Mouse (Mus musculus): ENCODE data around the gene Il9r. TPM values are rescaled to one million over a fixed set of nuclear protein-coding genes. Genes with fewer than 3 reads are reported as not detected.
"Not testable (repeated sequence)": the region's sequence is repeated elsewhere in the genome, so short reads cannot be mapped to it uniquely, and the experiment has no call there.

Gene Il9r
- total RNA-seq, 2 experiments from 2014 or later = not detected

DNA sequence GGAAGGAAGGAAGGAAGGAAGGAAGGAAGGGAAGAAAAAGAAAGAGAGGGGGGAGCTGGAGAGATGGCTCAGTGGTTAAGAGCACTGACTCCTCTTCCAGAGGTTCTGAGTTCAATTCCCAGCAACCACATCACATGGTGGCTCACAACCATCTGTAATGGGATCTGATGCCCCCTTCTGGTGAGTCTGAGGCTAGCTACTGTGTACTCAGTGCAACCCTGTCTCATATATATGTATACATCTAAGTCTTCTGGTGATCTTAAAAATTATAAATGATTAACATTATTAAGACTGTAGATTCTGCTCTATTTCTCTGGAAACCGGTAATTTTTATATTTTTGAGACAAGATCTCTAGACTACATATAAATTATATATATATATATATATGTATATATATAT is 913 bp upstream of the Il9r start:
- DNase-seq (ENCODE audit: low spot score in 2 of 2) = not testable (repeated sequence)

DNA sequence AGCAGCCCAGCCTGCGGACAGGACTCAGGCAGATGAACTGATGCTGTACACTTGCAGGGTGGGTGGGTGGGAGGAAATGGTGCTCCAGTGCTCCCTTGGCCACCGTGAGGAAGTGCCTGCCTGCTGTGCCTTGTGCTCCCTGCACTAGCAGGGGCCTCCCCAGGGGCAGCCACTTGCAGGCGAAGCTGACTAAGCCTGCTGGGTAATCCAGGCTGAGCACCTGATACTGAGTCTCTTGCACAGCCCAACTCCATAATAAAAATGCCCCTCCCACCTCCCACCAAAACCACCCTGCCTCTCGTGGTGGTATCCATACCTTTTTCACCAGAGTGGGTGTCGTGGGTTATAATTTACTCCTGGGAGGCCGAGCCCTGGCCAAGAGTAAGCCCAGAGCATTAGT is 849 bp downstream of the Il9r start:
- DNase-seq (ENCODE audit: low spot score in 2 of 2) = no peak

DNA sequence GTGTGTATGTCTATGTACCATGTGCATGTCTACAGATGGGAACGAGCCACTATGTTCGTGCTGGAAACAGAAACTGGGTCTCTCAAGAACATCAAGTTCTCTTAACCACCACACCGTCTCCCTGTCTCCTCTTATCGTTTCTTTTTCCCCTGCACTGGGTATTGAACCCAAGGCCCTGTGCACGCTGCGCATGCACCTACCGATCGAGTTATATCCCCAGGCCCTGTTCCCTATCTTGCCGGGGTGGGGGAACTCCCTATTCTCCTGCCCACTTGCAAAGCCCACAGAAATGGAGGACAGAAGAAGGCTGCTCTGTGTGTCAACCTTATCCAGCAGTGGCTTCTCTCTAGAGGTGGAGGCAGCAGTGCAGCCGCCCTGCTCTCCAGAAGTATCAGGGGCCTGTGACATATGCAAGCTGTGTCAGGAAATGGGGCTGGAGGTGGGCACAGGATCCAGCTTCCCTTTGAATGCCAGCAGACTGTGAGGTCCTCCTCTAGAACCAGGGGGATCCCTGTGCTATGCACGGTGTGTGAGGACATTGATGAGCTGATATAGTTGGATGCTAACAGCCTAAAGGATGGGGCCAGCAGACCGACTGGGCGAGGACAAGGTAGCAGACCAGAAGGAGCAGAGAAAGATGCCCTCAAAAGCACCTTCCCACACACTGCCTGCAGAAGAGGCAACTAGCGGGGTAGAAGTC is 1.7 kb downstream of the Il9r start:
- no peak for DNase-seq (ENCODE audit: low spot score in 2 of 2)

DNA sequence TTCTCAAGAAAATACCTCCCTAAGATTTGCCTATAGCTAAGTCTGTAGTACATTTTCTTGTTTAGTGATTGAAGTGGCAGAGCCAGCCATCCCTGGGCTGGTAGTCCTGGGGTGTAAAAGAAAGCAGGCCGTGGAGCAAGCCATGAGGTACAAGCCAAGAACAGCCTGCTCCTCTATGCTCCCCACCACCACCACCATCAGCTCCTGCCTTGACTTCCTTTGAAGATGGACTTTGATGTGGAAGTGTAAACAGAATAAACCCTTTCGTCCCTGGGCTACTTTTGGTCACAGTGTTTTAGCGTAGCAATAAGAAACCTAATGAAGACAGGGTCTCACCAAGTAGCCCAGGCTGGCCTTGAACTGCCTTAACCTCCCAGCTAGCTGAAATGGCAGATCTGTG is 2.3 kb downstream of the Il9r start:
- no peak for DNase-seq (ENCODE audit: low spot score in 2 of 2)

DNA sequence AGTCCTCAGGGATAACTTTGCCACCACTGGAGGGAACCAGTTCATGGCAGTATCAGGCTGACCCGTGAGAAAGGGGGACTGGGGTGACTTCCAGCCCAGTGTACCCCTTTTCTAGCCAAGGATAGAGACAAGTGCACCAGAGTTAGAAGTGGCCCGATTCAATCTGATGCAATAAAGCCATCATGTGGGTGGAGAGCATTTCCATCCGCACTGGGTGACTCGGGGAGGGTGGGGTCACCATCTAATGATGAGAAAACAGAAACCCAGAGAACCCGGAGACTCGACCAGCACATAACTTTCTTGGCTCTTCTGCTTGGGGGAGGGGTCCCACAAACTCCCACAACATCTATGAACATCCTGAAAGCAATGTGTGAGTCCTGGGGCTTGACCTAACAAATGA is 3.4 kb downstream of the Il9r start:
- no peak for DNase-seq (ENCODE audit: low spot score in 2 of 2)

DNA sequence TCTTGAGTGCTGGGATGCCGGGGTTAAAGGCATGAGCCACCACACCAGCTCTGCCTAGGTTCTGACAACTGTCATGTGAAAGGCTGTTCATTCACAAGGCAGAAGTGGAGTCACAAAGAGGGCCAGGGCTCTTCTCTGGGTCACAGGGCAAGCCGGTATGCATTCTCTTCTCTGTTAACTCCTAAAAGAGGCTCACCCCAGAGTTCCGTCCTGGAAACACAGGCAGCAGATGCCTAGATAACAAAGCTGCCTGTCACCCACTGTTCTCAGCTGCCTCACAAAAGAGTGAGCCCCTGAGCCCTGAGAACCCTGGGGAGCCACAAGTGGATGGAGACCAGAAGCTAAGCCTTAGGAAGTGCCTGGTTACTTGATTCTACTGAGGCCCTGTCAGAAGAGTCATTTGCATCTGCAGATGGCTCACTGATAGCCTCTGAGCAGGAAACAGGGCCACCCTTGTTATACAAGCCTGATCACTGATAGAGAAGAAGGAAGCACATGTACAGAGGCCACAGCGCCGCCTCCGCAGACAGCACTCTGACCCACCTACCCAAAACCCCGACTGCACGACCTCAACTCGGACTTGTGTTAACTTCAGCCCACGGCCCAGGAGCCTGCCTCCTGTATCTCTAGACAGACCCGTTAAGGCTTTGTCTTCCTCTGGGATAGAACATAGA is 4.1 kb downstream of the Il9r start:
- DNase-seq (ENCODE audit: low spot score in 2 of 2) = no peak

DNA sequence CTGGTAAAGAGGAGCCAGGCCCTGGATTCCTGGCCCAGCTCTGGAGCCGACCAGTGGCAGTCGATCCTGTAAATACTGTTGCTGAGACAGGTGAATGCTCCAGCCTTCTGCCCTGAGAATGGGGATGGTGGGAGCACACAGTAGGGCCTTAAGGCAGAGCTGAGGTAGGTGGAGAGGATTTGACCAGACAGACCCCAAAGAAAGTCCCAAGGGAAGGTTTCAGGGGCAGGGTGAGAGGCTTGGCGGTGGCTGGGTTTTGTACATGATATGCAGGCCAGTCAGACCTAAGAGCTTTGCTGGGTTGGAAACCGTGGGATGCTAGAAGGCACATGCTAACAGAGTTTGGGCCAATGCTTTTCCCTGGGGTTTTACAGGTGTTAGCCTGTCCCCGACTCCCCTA is 5.5 kb downstream of the Il9r start:
- no peak for DNase-seq (ENCODE audit: low spot score in 2 of 2)

DNA sequence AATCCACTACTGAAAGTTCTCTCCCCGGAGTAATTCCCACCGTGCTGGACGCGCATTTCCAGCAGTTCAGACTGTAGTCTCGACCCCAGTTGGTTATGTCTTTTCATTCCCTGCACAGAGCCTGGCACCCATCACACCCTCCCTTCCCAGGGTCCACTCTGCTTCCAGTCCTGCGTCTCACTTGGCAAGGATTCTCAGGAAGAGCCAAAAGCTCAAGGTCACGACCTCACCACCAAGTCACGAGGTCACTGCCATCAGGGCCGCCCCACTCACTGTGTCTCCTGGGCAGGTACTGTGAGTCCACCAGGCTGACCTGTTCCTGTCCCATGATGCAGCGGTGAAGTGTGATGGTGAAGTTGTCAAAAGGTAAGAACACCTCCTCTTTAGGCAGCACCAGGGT is 6.0 kb downstream of the Il9r start:
- no peak for DNase-seq (ENCODE audit: low spot score in 2 of 2)

DNA sequence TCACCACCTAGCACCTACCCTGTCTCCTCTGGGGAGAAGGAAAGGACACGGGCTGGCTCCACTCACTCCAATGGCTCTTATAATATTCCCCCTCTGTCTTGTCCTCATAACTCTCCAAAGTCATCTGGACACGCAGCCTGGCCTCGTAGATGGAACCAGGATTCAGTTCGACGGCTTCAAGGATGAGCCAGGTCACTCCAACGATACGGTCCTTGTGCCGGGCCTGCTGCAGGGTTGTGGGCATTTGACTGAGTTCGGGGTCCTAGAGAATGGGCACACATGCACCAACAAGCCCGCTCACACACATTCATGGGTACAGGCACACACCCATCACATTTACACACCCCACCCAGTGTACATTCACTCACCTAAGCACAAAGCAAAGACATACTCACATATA is 6.9 kb downstream of the Il9r start:
- no peak for DNase-seq (ENCODE audit: low spot score in 2 of 2)

DNA sequence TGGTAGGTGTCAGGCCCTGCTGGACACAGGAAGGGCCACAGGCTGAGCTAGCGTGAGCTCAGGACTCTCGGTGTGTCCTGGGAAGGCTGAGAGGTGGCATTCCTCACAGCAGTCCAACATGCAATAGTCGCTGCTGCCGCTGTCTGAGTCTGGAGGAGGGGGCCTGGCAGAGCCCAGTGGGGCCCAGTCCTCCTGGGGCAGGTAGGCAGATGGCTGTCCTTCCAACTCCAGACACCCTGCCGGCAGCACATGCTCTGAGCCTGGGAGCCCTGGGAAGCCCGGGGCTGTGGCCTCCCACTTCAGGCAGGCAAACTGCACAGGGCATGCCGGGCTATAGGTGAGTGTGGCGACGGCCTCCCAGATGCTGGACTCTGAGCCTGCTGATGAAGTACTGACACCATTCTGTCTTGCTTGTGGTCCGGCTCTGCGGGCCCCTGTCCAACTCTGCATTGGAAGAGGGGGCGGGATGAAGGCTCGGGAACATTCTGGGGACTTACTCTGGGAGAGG is 9.4 kb downstream of the Il9r start:
- no peak for DNase-seq (ENCODE audit: low spot score in 2 of 2)

DNA sequence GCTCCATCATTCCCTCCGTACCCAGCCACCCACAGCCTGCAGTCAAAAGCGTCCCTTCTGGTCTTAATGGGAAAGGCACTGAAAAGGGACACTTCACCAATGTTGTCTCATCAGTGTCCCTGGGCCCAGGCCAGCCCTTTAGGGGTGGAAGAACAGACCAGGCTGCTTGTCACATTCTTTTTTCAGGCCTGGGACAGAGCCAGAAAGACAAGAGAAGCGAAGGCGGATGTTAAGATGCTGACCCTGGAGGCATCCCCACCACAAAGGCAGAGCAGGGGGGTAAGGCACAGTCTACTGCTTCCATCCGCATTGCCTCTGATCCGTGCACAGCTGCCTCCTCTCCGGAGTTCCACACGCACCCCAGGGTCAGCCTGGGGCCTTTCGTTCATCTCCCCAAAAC is 10.0 kb downstream of the Il9r start:
- no peak for DNase-seq (ENCODE audit: low spot score in 2 of 2)

DNA sequence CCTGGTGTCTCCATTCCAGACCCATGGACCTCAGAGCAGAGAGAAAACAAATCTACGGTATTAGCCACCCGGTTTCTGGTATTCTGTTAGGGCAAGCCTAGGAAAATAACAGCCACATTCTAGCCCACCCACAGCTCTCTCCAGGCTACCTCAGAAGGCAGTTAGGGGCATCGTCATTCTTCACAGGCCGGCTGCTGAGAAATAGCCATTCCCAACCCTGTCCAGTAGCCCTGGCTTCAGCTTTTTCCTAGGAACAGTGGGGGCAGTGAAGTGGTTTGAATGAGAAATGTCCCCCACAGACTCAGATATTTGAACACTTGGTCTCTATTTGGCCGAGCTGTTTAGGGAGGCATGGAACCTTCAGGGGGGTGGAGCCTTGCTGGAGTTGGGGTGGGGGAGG is 10.6 kb downstream of the Il9r start:
- no peak for DNase-seq (ENCODE audit: low spot score in 2 of 2)

DNA sequence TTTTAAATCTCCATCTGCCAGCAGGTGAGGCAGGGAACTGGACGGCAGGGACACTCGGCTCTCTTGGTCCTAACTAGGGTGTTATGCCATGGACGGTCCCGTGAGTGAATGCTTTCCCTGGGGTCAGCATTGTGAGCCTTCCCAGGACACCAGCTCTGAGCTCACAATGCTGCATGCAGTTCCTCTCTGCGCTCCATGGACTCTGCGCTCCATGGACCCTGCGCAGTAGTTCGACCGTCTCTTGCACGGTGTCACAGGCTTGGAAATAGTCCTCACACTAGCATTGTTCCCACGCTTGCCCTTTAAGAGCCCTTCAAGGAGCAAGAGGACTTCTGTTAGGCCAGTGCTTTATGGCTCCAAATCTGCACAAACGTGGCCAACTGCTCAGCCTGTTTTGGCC is 11.2 kb downstream of the Il9r start:
- no peak for DNase-seq (ENCODE audit: low spot score in 2 of 2)

DNA sequence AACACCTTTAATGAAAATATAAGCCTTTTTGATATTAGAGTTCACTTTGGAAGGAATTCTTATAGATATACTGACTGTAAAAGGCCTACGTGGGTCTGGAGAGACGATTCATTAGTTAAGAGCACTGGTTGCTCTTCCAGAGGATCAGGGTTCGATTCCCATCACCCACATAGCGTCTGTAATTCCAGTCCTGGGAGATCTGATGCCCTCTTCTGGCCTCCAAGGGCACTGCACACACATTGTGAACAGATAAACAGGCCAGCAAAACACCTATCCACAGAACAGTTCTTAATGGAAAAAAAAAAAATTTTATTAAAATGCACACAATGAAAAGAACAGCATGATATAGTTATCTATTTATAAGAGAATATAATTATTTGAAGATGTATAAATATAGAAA is 12.8 kb downstream of the Il9r start:
- DNase-seq (ENCODE audit: low spot score in 2 of 2) = no peak

DNA sequence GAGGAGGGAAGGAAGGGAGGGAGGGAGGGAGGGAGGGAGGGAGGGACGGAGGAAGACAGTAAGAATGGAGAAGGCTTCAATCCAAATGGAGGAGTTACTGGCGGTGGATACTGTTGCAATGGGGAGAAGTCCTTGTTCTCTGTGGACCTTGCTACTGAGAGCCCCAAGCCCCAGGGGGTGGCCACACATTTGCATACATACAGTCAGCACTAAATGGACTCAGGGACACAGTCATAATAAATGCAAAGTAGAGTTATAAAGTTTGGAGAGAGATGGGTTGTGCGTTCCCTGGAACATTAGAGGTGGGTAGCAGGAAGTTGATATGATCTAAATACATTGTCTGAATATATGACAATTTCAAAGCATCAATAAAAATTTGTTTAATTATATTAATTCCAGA is 14.0 kb downstream of the Il9r start:
- DNase-seq (ENCODE audit: low spot score in 2 of 2) = no peak

DNA sequence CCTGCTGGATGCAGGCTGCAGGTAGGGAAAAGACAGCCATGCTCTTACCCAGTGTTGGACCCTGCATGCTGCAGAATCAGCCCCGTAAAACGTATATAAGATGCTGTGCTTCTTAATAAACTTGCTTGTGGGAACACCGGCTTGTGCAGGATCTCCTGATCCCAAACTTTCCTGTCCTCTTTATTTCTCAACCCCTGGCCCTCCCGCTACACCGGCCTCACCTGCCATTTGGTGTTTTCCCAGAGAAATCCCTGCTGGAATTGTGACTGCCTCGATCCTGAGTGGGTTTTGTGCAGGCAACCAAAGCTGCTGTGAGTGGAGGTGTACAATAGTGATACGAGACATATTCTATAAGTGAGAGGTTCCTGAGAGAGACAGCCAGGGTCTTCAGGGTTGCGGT is 15.6 kb downstream of the Il9r start:
- no peak for DNase-seq (ENCODE audit: low spot score in 2 of 2)

DNA sequence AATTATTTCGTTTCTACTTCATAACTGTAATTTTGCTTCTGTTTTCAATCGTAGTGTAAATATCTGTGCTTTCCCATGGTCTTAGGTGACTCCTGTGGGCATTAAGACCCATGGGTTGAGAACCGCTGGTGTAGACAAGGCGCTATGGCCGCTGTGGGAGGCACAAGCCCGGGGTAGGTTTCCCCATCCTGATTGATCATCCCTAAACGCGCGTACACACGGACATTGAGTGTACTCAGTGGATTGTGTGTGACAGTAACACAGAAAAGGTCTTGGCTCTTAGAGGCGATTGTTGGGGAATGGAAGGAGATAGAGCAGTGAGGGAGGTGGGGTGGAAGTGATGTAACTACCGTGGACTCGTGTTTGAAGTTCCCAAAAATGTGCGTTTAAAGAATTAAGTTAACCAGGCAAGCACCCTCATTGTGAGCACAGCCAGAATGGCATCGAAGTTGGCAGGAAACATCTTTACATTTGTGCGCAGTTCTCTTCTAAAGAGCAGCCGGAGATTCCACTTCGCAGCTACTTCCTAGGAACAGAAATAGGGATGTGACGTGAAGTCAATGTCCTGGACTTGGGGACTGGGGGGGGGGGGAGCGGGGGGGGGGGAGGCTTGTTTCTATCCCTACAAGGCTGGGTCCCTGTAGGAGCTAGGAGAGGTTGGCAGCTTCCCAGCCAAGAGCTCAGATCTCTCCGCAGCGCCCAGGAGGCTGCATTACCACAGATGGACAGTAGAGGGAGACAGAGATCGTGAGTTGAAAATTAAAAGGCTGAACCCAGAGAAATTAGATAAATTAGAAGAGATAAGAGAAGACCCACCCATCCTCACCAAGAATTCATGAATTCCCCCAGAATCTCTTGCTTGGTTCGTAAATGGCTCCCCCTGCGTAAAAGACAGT is 17.9 kb downstream of the Il9r start:
- peak; percentile 97 for DNase-seq (ENCODE audit: low spot score in 2 of 2)

DNA sequence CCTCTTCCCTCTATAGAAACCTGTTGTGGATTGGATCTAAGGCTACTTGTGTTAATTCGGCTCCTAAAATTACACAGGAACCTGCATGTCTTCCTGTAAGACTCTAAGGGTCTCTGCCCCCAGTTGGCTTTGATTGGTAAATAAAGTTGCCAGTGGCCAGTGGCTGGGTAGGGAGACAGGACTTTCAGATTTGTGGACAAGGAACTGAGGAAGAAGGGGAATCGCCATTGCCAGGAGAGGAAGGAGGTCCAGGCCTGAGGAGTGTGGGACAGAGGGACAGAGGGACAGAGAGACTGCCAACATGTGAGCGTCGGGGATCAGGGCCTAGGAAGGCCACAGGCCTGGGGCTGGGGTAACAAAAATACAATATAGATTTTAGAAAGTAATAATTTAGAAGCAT is 18.8 kb downstream of the Il9r start:
- no peak for DNase-seq (ENCODE audit: low spot score in 2 of 2)

DNA sequence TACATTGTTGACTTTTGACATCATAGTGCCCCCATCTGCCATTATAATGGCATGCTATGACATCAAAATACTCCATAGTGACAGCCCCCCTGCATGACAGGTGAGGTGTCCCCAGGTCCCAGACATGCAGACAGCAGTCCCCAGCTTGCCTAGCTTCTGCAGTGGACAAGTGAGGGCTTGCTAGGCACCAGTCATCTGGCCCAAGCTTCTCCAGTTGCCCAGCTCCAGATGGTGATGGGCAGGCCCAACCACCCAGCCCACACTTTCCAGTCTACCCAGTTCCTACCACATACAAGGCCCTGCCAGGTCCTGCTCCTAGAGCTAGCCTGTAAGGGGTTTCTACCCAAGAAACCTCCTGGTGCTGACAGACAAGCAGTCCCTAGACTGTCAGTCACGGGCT is 21.6 kb downstream of the Il9r start:
- DNase-seq (ENCODE audit: low spot score in 2 of 2) = no peak

DNA sequence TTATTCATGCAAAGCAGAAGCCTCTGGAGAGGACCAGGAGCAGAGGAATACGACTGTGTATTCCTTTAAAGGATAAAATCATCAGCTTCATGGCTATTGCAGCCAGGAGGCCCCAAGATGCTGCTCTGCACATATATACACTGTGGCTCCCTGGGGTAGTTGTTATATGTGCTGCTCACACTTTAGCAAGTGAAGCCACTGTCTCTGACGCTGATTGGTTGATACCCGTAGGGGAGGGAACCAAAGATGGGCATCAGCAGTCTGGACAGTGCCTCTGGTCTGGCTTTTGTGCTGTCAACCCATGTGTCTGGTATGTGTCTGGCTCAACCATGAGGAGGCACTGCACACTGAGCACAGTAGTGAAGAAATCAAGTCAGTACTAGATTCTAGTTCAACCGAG is 33.4 kb downstream of the Il9r start:
- no peak for DNase-seq (ENCODE audit: low spot score in 2 of 2)

DNA sequence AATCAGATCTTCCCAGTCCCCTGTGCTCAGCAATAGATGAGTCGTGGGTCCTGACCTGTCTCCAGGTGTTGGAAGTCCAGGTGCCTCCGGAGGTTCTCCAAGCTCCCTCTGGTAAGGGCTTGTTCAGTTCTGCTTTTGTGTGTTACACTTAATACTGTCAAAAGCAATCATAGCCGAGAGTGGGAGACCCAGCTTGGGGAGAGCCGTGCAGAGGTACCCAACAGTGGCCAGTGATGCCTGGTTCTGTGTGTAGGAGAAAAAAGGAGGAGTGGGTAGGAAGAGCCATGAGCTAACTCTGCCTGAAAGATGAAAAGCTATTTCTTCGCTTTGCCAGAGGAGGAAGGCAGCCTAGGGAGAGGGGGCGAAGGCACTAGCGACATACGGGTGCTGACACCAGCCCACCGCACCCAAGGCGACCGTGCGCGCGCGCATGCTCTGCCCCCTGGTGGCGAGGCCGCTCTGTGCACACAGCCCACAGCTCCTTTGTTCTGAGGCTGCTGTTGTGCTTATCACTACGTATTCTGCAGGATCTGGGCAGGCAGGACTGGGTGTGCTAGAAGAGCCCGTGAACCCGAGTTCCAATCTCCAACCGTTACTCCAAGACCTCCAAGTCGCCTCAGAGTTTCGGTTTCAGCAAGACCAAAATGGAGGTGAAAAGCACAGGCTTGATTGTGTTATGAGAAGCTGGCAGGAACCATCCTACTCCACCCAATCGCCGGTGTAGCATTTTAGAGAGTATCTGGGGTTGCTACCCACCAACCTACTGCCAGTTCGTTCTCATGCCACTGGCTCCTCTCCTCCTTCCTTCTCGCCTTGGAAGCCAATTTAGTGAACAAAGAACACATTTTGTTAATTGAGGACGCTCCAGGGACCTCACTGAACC is 37.9 kb downstream of the Il9r start:
- peak; percentile 94 to 96 for DNase-seq (ENCODE audit: low spot score in 2 of 2)
